Mouse (Mus musculus): ENCODE measurements around the gene Sphk1.

- TF ChIP-seq CTCF (IDR thresholded peaks at IDR 0.05; ENCODE audit: low read depth): no peak
- TF ChIP-seq EP300 (IDR thresholded peaks at IDR 0.05; ENCODE audit: low read depth): no peak
Measured at GRCm38 (mm10) chr11:116532262-116532809, 1.6 kb downstream of the Sphk1 start.
